Mouse (Mus musculus): ENCODE results near the gene Sik2. TPM values are rescaled to one million over a fixed set of nuclear protein-coding genes. Genes with fewer than 3 reads are reported as not detected.

Gene Sik2
- polyA plus RNA-seq, 1 experiment from 2014 or later = 14.3 TPM

GRCm38 (mm10) chr9:50855133-50855766 is 153.6 kb downstream of the Sik2 start:
- H3K9me3 ChIP-seq = no peaks in the 10 kb centered on the region
- ATAC-seq (ENCODE audit: low FRiP score, low read depth) = no peak

GRCm38 (mm10) chr9:50854376-50854775 is 154.5 kb downstream of the Sik2 start:
- H3K4me2 ChIP-seq (replicated peaks) = no peak overlapping the region
- peaks cover 9% of the 10 kb centered on the region for H3K4me1 ChIP-seq
- peaks cover 3% of the 10 kb centered on the region for H3K36me3 ChIP-seq
- ATAC-seq (ENCODE audit: low FRiP score, low read depth) = no peak
- no peak overlapping the region for H3K9ac ChIP-seq
- no peaks in the 10 kb centered on the region for H3K9me3 ChIP-seq
- no peak overlapping the region for H3K27ac ChIP-seq
- WGBS = 49% methylated on average over 8 of the region's 8 CpGs
- no peak overlapping the region for H3K4me3 ChIP-seq
- no peaks in the 10 kb centered on the region for H3K27me3 ChIP-seq (replicated peaks)

More at GRCm38 (mm10) chr9:50855133-50855766, 153.6 kb downstream of the Sik2 start:
- peaks cover 12% of the 10 kb centered on the region for H3K36me3 ChIP-seq
- no peaks in the 10 kb centered on the region for H3K27me3 ChIP-seq (replicated peaks)
- no peak overlapping the region for H3K9ac ChIP-seq
- H3K27ac ChIP-seq = no peak overlapping the region
- WGBS = 88% methylated on average over 5 of the region's 5 CpGs
- no peak overlapping the region for H3K4me3 ChIP-seq
- peaks cover 9% of the 10 kb centered on the region for H3K4me1 ChIP-seq
- H3K4me2 ChIP-seq (replicated peaks) = no peak overlapping the region

GRCm38 (mm10) chr9:50852634-50853349 is 156.1 kb downstream of the Sik2 start:
- H3K27ac ChIP-seq = no peak overlapping the region
- no peaks in the 10 kb centered on the region for H3K27me3 ChIP-seq (replicated peaks)
- no peak overlapping the region for H3K4me3 ChIP-seq
- no peak overlapping the region for H3K4me2 ChIP-seq (replicated peaks)
- peaks cover 4% of the 10 kb centered on the region; the same call in 1 of the 2 replicates for H3K4me1 ChIP-seq
- H3K36me3 ChIP-seq = no peaks in the 10 kb centered on the region
- WGBS = 86% methylated on average over 17 of the region's 17 CpGs
- no peak for ATAC-seq (ENCODE audit: low FRiP score, low read depth)
- H3K9ac ChIP-seq = no peak overlapping the region
- H3K9me3 ChIP-seq = no peaks in the 10 kb centered on the region

GRCm38 (mm10) chr9:50850713-50851112 is 158.2 kb downstream of the Sik2 start:
- WGBS = 66% methylated on average over 8 of the region's 8 CpGs
- H3K27me3 ChIP-seq (replicated peaks) = no peaks in the 10 kb centered on the region
- H3K4me1 ChIP-seq = no peaks in the 10 kb centered on the region
- no peak overlapping the region for H3K4me3 ChIP-seq
- no peak overlapping the region for H3K4me2 ChIP-seq (replicated peaks)
- no peaks in the 10 kb centered on the region for H3K36me3 ChIP-seq
- no peak overlapping the region for H3K9ac ChIP-seq
- no peak overlapping the region for H3K27ac ChIP-seq
- H3K9me3 ChIP-seq = no peaks in the 10 kb centered on the region
- no peak for ATAC-seq (ENCODE audit: low FRiP score, low read depth)

- Histone ChIP-seq H3K27ac (no peak overlapping the region), H3K4me2 (replicated peaks) (no peak overlapping the region), H3K4me3 (no peak overlapping the region), H3K9me3 (no peaks in the 10 kb centered on the region), H3K27me3 (replicated peaks) (no peaks in the 10 kb centered on the region), H3K36me3 (no peaks in the 10 kb centered on the region), H3K4me1 (no peaks in the 10 kb centered on the region), H3K9ac (no peak overlapping the region)
- no peak for ATAC-seq (ENCODE audit: low FRiP score, low read depth)
- 42% methylated on average over 11 of the region's 11 CpGs for WGBS
Measured at GRCm38 (mm10) chr9:50850271-50850670, 158.6 kb downstream of the Sik2 start.

GRCm38 (mm10) chr9:50849755-50850154 is 159.1 kb downstream of the Sik2 start:
- H3K27me3 ChIP-seq (replicated peaks) = no peaks in the 10 kb centered on the region
- no peaks in the 10 kb centered on the region for H3K36me3 ChIP-seq
- H3K4me1 ChIP-seq = no peaks in the 10 kb centered on the region
- no peak overlapping the region for H3K4me3 ChIP-seq
- 80% methylated on average over 9 of the region's 9 CpGs for WGBS
- no peaks in the 10 kb centered on the region for H3K9me3 ChIP-seq
- no peak overlapping the region for H3K27ac ChIP-seq
- H3K9ac ChIP-seq = no peak overlapping the region
- ATAC-seq (ENCODE audit: low FRiP score, low read depth) = no peak
- no peak overlapping the region for H3K4me2 ChIP-seq (replicated peaks)

- 28% methylated on average over 8 of the region's 8 CpGs for WGBS
- no peaks in the 10 kb centered on the region; the same call in 1 of the 2 replicates for H3K36me3 ChIP-seq
- no peaks in the 10 kb centered on the region for H3K27me3 ChIP-seq (replicated peaks)
- H3K27ac ChIP-seq = no peak overlapping the region
- H3K4me3 ChIP-seq = no peak overlapping the region
- no peak overlapping the region for H3K9ac ChIP-seq
- peak; percentile 66; the same call in 1 of the 2 replicates for ATAC-seq (ENCODE audit: low FRiP score, low read depth)
- H3K9me3 ChIP-seq = no peaks in the 10 kb centered on the region
- H3K4me1 ChIP-seq = no peaks in the 10 kb centered on the region
- H3K4me2 ChIP-seq (replicated peaks) = no peak overlapping the region
Measured at GRCm38 (mm10) chr9:50849249-50849648, 159.6 kb downstream of the Sik2 start.

GRCm38 (mm10) chr9:50848821-50849220 is 160.1 kb downstream of the Sik2 start:
- H3K4me1 ChIP-seq = no peaks in the 10 kb centered on the region
- no peaks in the 10 kb centered on the region for H3K27me3 ChIP-seq (replicated peaks)
- H3K9ac ChIP-seq = no peak overlapping the region
- H3K36me3 ChIP-seq = no peaks in the 10 kb centered on the region; the same call in 1 of the 2 replicates
- 72% methylated on average over 5 of the region's 5 CpGs for WGBS
- no peak overlapping the region for H3K4me3 ChIP-seq
- no peaks in the 10 kb centered on the region for H3K9me3 ChIP-seq
- peak; percentile 44; the same call in 1 of the 2 replicates for ATAC-seq (ENCODE audit: low FRiP score, low read depth)
- no peak overlapping the region for H3K4me2 ChIP-seq (replicated peaks)
- no peak overlapping the region for H3K27ac ChIP-seq

- whole genome bisulfite sequencing = 68% methylated on average over 12 of the region's 12 CpGs
- H3K27me3 ChIP-seq (replicated peaks) = no peaks in the 10 kb centered on the region
- no peak for ATAC-seq (ENCODE audit: low FRiP score, low read depth)
- H3K9ac ChIP-seq = no peak overlapping the region
- H3K27ac ChIP-seq = no peak overlapping the region
- peaks cover 4% of the 10 kb centered on the region; the same call in 1 of the 2 replicates for H3K36me3 ChIP-seq
- no peak overlapping the region for H3K4me2 ChIP-seq (replicated peaks)
- H3K9me3 ChIP-seq = no peaks in the 10 kb centered on the region
- H3K4me3 ChIP-seq = no peak overlapping the region
- H3K4me1 ChIP-seq = no peaks in the 10 kb centered on the region
Measured at GRCm38 (mm10) chr9:50847606-50848368, 161.1 kb downstream of the Sik2 start.

- 91% methylated on average over 6 of the region's 6 CpGs for WGBS
- no peaks in the 10 kb centered on the region for H3K4me1 ChIP-seq
- ATAC-seq (ENCODE audit: low FRiP score, low read depth) = no peak
- H3K27ac ChIP-seq = no peak overlapping the region
- no peak overlapping the region for H3K9ac ChIP-seq
- H3K4me3 ChIP-seq = no peak overlapping the region
- H3K36me3 ChIP-seq = peaks cover 7% of the 10 kb centered on the region; the same call in 1 of the 2 replicates
- no peaks in the 10 kb centered on the region for H3K27me3 ChIP-seq (replicated peaks)
- H3K9me3 ChIP-seq = no peaks in the 10 kb centered on the region
- H3K4me2 ChIP-seq (replicated peaks) = no peak overlapping the region
Measured at GRCm38 (mm10) chr9:50847133-50847532, 161.7 kb downstream of the Sik2 start.

- no peak overlapping the region for H3K9ac ChIP-seq
- no peaks in the 10 kb centered on the region for H3K27me3 ChIP-seq (replicated peaks)
- peaks cover 7% of the 10 kb centered on the region; the same call in 1 of the 2 replicates for H3K36me3 ChIP-seq
- WGBS = 46% methylated on average over 9 of the region's 9 CpGs
- no peaks in the 10 kb centered on the region for H3K4me1 ChIP-seq
- H3K9me3 ChIP-seq = no peaks in the 10 kb centered on the region
- H3K4me3 ChIP-seq = no peak overlapping the region
- no peak for ATAC-seq (ENCODE audit: low FRiP score, low read depth)
- H3K4me2 ChIP-seq (replicated peaks) = no peak overlapping the region
- no peak overlapping the region for H3K27ac ChIP-seq
Measured at GRCm38 (mm10) chr9:50845547-50845946, 163.3 kb downstream of the Sik2 start.

- H3K9me3 ChIP-seq = no peaks in the 10 kb centered on the region
- peaks cover 7% of the 10 kb centered on the region; the same call in 1 of the 2 replicates for H3K36me3 ChIP-seq
- no peak within 1 kb of the TSS for H3K9ac ChIP-seq
- no peaks in the 10 kb centered on the region for H3K4me1 ChIP-seq
- no peaks in the 10 kb centered on the region for H3K27me3 ChIP-seq (replicated peaks)
- ATAC-seq (ENCODE audit: low FRiP score, low read depth) = no peak
- no peak within 1 kb of the TSS for H3K27ac ChIP-seq
- H3K4me3 ChIP-seq = no peak within 1 kb of the TSS
- H3K4me2 ChIP-seq (replicated peaks) = no peak within 1 kb of the TSS
- WGBS = 97% methylated on average over 3 of the region's 3 CpGs
Measured at GRCm38 (mm10) chr9:50845081-50845480, 163.8 kb downstream of the Sik2 start, which contains the start of gene Ppp2r1b. Gene Ppp2r1b, plus strand, starts transcription at chr9:50845301.

All from neural tube, embryonic 12.5 days (tissue).